Mouse (Mus musculus) olfactory bulb, adult 2 months (tissue): ENCODE measurements around the gene Hypk.
"Not testable (repeated sequence)": the region's sequence is repeated elsewhere in the genome, so short reads cannot be mapped to it uniquely, and the experiment has no call there.

Source experiments
- CTCF ChIP-seq: fragments of 200-500 bp; IDR thresholded peaks from 2 replicates; pipeline ENCODE4 v1.5.1; 2012; ENCODE audit warnings: low read depth, mild to moderate bottlenecking, low read length, moderate library complexity; ENCODE audit not compliant: insufficient read depth
- POLR2A ChIP-seq: fragments of 200-500 bp; IDR thresholded peaks from 2 replicates; pipeline ENCODE4 v1.6.1; 2012; ENCODE audit warnings: mild to moderate bottlenecking, low read depth, low read length, moderate library complexity; ENCODE audit not compliant: insufficient read depth

- TF ChIP-seq POLR2A, CTCF: not testable (repeated sequence)
Measured at GRCm38 (mm10) chr2:121484403-121484802, 31.3 kb downstream of the Hypk start.
